Mouse (Mus musculus) urinary bladder, postnatal 4 days (tissue): ENCODE data around the gene Blvrb.

Experiments
- DNase-seq, 2 experiments: peaks; one replicate each; pipeline ENCODE4 v3.0.0; 2021 to 2022; ENCODE audit warnings: low spot score in 2 of 2

Gene Blvrb

DNA sequence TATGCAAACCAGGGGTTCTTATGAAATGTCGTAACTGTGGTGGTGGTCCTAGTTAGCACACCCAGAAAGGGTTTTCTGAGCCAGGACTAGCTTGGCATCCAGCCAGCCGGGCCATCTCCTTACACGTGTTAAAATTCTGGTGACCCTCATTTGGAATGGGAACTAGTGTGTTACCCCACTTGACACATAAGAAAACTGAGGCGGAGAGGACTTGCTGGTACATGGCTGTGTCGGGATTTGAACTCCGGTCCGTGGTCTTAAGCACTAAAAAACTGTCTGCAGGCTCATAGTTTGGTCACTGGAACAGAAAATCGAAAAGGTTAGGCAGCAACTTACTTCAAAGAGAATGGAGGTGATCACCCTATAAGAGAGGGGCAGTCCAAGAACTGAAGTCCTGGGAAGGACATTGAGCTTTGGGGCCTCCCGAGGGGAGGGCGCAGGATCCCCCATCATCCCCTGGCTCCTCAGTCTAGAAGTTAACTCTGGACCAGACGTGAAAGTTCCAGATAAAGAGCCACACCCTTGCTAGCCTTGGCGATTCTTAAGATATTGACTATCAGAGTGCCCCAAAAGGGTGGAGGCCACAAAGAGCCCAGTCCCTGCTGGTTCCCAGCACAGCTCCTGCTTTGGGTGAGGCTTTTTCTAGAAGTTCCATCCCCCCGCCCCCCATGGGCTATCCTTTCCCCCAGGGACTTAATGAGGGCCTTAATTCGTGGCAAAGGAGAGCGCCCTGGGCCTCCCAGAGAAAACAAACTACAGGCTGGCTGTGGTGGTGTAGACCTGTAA lies 836 bp downstream of the Blvrb start:
- DNase-seq = no peak

DNA sequence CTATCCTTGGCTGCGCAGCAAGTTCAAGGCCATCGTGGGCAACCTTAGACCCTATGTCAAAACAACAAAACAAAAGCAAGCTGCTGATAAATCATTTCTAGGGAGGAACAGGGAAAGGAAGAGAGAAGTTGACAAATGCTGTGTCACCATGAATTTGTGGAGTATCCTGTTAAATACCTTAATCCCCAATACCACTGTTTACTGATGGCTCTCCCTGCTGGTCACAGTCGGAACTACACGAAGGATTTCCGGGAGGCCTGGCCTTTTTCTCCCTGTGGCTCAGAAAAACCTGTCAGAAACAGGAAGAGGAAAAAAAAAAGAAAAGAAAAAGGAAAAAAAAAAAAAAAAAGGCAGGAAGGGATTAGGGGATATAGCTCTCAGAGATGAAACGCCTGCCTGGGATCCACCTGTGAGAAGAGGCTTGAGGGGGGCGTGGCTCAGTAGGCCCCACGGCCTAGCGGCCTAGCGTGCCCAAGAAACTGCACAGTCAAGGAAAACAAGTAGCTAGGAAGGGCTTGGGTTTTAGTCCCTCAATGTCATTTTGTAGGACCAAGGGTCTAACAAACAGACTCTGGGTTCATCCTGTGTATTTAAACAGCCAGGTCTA lies 1.6 kb downstream of the Blvrb start:
- peak; percentile 53 to 85 for DNase-seq

- DNase-seq = no peak
Measured at GRCm38 (mm10) chr7:27451359-27451758, 3.6 kb downstream of the Blvrb start.

- no peak for DNase-seq
Measured at GRCm38 (mm10) chr7:27452206-27452770, 4.5 kb downstream of the Blvrb start.

GRCm38 (mm10) chr7:27454461-27455121 lies 6.8 kb downstream of the Blvrb start:
- no peak for DNase-seq

- DNase-seq = no peak
Measured at GRCm38 (mm10) chr7:27455273-27455672, 7.5 kb downstream of the Blvrb start.

DNA sequence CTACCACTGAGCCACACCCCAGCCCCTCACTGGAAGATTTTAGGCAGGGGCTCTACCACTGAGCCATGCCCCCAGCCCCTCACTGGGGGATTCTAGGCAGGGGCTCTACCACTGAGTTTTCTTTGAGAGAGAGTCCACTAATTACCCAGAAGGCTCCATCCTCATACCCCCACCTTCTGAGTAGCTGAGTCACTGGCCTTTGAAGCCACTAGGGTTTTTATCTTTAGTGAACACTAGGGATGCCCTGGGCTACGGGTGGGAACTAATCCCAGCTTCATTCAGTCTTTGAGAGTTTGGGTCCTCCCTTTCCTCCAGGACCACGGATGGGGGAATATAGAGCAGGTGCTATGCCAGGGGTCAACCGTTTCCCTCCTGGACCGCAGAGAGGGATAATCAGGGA lies 10.8 kb downstream of the Blvrb start:
- DNase-seq = no peak

- DNase-seq = no peak
Measured at GRCm38 (mm10) chr7:27459640-27460039, 11.9 kb downstream of the Blvrb start.

- no peak for DNase-seq
Measured at GRCm38 (mm10) chr7:27460477-27460876, 12.7 kb downstream of the Blvrb start.

DNA sequence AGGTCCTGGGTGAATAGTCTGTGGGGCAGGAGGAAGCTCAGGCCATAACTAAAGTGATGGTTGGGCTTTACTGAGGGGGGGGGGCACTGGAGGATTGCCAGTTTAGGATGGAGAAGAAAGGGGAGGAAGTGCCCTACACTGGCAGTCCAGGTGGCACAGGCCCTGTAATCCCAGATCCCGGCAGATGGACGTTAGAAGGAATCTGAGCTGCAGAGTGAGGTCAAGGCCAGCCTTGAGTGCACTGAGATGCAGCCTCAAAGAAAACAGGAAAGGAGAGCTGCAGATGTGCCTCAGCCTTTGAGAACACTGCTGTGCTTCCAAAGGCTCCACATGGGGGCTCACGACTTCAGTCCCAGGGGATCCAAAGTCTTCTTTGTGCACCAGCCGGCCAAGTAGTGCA lies 19.9 kb downstream of the Blvrb start:
- DNase-seq = no peak

- no peak for DNase-seq
Measured at GRCm38 (mm10) chr7:27471390-27472120, 23.8 kb downstream of the Blvrb start.

GRCm38 (mm10) chr7:27472596-27472995 lies 24.8 kb downstream of the Blvrb start:
- DNase-seq = no peak

GRCm38 (mm10) chr7:27473156-27473834 lies 25.5 kb downstream of the Blvrb start, which contains the start of gene Sertad3:
Sertad3 (plus strand) TSS chr7:27473768.
- peak; percentile 100 for DNase-seq

DNA sequence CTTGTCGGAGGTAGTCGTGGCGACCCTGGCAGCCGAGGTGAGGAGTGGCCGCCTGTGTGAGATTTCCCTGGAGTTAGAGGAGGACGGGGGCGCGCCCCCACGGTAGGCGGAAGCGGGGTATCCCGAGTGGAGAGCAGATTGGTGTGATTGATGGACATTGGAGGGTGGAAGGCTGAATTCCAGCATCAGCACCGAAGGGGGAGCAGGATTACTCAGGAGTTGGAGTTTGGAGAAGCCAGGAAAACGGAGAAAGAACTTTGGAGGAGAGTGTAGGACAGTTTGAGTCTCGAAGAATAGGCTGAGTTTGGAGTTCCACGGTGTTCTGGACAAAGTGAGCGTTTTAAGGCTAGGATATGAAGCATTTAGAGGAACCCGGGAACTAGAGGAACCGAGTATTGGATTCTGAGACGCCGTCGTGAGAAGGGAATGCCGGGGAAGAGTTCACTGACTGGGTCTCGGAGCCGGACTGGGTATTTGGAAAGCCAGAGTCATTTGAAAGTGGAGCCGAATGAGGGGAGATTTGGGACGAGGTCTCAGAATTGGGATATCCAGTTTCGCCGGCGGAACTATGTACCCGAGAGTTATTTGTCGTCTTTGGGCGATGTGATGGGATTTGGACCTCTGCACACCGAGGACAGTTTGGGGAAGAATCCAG lies 26.2 kb downstream of the Blvrb start:
- no peak for DNase-seq

DNA sequence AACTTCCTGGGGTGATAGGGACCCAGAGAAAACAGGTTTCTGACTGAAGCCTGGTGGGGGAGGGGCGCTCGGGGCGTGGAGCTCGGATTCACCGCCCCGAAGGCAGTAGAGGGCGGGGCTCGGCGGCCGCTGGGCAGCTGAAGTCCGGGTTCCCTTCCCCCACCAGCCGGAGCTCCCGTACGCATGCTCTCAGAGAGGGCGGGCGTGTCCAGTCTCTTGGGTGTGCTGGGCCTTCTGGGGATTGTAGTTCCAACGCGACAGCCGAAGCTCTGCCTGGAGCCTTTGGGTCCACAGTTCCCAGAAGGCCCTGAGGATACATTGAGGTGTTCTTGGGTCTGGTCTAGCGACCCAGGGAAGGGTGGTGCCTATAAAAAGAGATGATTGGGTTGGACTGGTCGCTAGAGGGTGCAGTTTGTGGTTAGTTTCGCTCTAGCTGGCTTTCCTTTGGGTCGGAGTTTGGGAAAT lies 26.7 kb downstream of the Blvrb start:
- DNase-seq = peak; percentile 98 to 99

GRCm38 (mm10) chr7:27475596-27475995 lies 27.8 kb downstream of the Blvrb start:
- no peak for DNase-seq

- DNase-seq = no peak
Measured at GRCm38 (mm10) chr7:27476098-27476635, 28.4 kb downstream of the Blvrb start.

- DNase-seq = no peak
Measured at GRCm38 (mm10) chr7:27478561-27478960, 30.8 kb downstream of the Blvrb start.

DNA sequence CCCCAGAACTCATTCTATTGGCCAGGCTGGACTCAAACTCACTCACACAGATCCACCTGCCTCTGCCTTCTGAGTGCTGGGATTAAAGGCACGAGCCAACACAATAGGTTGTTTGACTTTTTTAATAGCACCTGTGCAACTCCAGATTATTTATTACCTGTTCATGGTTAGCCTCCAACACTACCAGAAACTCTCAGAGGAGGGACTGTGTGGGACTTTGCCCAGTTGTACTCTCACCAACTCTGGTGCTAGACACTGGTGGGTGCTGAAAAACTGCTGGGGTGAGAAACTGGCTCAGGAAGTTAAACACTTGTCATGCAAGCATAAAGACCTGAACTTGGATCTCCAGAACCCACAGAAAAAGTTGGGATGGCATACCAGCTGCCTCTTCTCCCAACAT lies 32.0 kb downstream of the Blvrb start:
- no peak for DNase-seq

- DNase-seq = no peak
Measured at GRCm38 (mm10) chr7:27480506-27480905, 32.7 kb downstream of the Blvrb start.
